Mouse (Mus musculus): ENCODE results near the gene Oit3.

GRCm38 (mm10) chr10:59402899-59403792, 38.4 kb downstream of the Oit3 start, which contains the start of gene Pla2g12b:
- TF ChIP-seq ZC3H11A (IDR thresholded peaks at IDR 0.05; ENCODE audit: borderline replicate concordance, low read depth, low read length) (no peak), ZNF384 (IDR thresholded peaks at IDR 0.05; ENCODE audit: low read depth, low read length) (no peak), CHD2 (IDR thresholded peaks at IDR 0.05; ENCODE audit: low read depth, low read length) (no peak), MAFK (IDR thresholded peaks at IDR 0.05; ENCODE audit: insufficient read depth, low read depth, low read length) (no peak)
